Mouse (Mus musculus) kidney, postnatal 14 days (tissue): Measurements from ENCODE around the gene Emilin1.

Experiments used
- DNase-seq: peaks from one replicate; pipeline ENCODE4 v3.0.0; 2022; ENCODE audit warnings: mixed read lengths

Gene Emilin1

GRCm38 (mm10) chr5:30927945-30928529 is 14.8 kb downstream of the Emilin1 start:
- peak; percentile 33 for DNase-seq

DNA sequence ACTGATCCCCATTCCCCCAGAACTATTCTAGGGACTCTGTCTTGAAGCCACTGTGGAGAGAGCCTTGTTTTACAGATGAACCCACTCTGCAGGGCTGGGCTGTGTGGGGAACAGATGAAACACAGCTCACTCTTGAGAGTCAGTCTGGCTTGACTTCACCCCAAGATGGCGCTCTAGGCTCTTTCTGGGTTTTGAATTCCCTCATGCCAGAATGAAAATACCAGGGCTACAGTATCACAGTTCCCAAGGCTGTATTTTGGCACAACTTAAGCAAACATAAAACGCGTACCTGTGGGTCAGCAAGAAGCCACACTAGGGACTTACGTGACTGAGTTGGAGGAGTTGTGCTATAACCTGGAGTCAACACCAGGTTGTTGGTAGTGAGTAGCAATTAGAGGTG is 16.9 kb downstream of the Emilin1 start:
- peak; percentile 79 for DNase-seq

- no peak for DNase-seq
Measured at GRCm38 (mm10) chr5:30930846-30931245, 17.6 kb downstream of the Emilin1 start.

- no peak for DNase-seq
Measured at GRCm38 (mm10) chr5:30931378-30931777, 18.2 kb downstream of the Emilin1 start.

GRCm38 (mm10) chr5:30933705-30934104 is 20.5 kb downstream of the Emilin1 start:
- DNase-seq: no peak

GRCm38 (mm10) chr5:30934725-30935461 is 21.7 kb downstream of the Emilin1 start:
- DNase-seq: no peak

- DNase-seq: no peak
Measured at GRCm38 (mm10) chr5:30943004-30943403, 29.8 kb downstream of the Emilin1 start.

DNA sequence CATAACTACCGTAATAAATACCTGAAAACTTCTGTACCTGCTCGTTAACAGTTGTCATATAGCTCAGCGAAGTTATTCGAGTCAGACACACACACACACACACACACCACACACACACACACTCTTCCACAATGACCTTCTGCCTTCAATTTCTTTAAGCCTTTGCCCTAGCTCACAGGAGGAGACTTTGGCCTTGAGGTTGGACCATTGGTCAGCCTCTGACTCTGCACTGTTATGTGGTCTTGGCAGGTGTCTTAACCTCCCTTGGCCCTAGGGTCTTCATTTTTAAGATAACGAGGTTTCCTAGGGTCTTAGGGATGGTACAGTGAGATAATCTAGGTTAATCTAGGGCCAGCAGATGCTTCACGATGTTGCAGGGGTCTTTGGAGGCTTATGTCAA is 31.1 kb downstream of the Emilin1 start:
- no peak for DNase-seq

- DNase-seq: peak; percentile 83
Measured at GRCm38 (mm10) chr5:30944956-30945781, 32.0 kb downstream of the Emilin1 start, which contains the start of gene Cgref1. TSS of gene Cgref1 (minus strand) at chr5:30945591.

DNA sequence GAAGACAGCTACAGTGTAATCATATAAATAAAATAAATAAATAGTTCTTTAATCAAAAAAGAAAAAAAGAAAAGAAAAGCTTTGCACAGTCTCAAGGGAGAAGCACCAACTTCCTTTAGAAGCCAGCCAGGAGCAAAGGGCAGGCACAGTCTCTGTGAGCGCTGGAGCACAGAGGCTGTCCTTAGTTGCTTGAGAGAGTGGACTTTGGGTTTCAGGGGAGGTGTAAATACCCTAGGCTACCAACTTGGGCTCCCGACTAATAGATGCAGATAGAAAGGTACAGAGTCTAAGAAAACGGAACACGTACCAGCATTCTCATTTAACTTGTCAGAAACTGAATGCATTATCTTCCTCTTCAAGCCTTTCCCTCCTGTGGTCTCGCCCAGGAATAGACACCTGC is 35.4 kb downstream of the Emilin1 start:
- peak; percentile 67 for DNase-seq

DNA sequence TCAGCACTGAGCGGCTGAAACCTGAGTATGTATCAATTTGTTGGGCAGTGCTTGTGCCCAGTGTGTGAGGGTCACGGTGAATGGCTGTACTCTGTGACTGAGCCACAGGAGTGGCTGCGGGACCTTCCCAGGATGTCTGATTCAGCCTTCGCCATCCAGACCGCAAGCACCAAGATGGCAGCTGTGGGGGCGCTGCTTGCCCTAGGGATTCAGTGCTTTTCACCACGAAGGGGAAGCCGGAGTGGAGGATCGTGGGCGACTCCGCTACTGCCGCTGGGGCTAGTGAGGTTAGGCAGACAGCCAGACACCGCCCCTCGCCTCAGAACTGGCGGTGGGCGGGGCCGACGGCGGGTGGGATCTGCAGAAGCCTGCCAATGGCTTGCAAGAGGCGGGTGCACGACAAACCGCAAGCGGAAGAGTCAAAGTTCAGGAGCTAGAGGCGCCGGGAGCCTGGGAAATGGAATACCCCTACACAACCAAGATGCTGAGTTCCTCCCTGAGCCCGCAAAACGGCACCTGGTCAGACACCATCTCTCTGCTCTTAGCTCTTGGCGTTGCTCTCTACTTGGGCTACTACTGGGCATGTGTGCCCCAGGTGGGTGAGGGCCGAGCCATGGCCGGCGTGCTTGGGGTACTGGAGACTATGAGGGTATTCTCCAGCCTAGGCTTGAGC is 36.6 kb downstream of the Emilin1 start:
- peak; percentile 97 for DNase-seq

DNA sequence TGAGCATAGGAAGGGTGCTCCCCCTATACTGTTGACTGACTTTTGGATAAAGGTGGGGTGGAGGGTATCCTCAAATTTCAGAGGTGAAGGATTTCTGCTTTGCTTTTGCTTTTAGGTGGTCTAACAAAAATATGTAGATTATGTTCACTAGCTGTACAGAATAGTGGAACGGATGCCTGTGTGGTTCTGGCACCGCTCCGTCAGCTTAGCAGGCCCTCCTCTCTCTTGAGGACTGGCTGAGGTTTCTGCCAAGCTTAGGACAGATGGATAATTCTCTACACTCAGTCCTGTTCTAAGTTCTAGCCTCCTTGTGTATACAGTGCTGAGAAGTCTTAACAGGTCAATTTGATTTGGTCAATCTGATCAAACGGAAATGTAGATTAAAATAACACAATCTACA is 37.2 kb downstream of the Emilin1 start:
- no peak for DNase-seq

GRCm38 (mm10) chr5:30950922-30951321 is 37.7 kb downstream of the Emilin1 start:
- DNase-seq: no peak

DNA sequence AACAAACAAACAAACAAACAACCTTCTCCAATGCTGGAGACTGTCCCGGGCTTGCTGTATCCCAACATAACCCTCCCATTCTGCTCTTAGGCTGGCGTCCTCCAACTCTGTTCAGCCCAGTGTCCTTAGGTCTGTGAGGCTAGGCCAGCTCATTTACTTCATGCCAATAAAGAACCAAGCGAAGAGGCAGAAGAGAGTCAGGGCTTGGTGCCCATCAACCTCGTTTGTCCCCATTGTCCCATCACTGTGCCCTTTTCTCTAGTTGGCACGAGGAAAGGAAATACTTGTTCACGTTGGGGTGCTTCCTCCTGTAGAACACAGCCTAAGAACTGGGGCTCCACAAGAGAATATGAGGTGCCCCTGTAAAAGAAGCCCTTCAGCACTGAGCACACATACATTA is 38.5 kb downstream of the Emilin1 start:
- DNase-seq: no peak

DNA sequence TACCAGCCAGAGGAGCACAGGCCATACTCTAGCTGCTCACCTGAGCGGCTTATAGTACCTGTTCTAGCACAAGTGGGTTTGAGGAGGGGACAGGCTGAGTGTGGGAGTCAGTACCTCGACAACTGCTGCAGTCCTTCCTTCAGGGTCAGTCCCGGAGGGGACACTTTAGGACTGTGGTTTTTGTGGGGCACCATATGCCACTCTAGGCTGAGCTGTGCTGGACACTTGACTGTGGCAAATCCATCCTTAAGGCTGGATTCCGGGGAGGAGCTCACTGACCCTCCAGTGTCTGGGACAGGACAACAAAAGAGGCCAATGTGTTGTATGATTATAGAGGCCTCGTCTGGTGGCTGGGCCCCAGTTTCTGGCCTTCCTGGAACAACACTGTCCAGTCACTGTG is 39.3 kb downstream of the Emilin1 start:
- DNase-seq: no peak

DNA sequence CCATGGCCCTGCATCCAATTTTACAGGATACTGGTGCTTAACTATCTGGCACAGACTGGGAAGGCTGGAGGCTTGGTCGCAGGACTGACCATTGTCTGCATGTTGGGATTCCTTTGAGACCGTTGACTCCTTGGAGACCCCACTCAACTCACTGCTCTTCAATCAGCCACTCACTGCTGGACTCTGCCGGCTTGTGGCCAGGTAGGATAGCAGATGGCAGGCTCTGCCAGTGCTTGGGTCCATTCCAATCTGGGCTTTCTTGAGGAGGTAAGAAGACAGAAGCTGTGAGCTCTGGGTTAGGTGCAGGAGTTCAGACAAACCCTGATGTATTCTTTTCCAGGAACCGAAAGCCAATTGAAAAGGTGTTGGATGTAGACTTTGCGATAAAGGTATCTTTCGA is 40.9 kb downstream of the Emilin1 start:
- no peak for DNase-seq

GRCm38 (mm10) chr5:30954556-30954955 is 41.4 kb downstream of the Emilin1 start:
- no peak for DNase-seq

DNA sequence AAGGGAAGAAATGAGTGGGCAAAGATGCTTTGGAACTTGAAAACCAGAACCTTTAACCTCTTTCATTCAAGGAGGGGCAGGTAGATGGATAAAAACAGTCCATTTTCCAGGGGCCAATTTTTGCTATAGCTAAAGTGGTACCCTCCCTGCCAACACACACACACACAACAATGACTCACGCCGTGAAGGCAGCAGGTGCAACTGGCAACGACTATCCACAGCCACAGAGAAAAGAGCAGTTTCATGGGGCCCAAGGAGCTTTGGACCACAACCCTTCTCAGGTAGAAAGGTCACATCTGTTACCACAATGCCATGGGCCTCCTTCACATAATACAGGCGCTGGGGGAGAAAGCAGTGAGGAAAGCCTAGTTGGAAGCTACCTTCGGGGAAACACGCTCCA is 42.5 kb downstream of the Emilin1 start:
- no peak for DNase-seq

DNA sequence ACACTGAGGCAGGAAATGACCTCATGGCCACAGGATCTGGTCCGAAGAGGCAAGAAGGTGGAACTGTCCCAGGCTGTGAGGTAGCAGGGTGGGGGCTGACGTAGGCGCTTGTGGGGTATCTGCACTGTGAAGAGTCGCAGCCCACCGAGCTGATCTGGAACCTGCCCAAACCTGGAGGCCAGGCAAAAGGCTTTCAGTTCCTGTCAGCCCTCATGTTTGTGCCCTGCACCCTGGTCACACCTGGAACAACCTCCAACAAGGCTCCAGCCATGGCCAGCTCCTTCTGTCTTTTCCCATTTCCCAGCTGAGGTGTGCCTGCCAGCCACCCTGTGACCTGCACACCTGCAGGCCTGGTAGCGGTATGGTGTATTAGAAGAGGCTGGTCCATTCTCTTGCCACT is 44.7 kb downstream of the Emilin1 start:
- DNase-seq: no peak

GRCm38 (mm10) chr5:30959198-30959854 is 46.1 kb downstream of the Emilin1 start:
- DNase-seq: peak; percentile 68

DNA sequence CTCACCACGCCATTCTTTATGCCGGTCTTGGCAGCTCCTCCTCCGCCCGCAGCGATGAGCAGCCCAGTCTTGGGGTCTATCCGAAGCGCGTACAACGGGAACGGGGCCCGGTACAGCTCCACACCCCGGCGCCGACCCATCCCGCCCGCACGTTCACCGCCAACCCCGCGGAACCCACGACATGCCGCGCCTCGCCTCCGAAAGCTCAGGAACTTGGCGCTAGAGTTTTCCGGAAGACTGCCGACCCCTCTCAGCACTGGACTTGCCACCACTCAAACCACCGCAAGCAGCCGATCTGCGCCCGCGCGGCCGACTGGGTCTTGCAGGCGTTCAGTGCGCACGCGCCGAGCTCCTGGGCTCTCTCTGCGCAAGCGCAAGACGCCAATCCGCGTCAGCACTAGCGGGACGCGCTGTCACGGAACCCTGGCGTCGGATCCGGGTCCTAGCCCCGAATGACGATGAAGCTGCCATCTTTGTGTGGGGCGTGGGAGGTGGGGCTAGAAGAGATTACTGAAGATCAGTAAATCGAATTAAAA is 46.8 kb downstream of the Emilin1 start, which contains the start of gene Preb:
Gene Preb (minus strand): TSS at position 396 of the 536 bp plus-strand sequence.
- DNase-seq: peak; percentile 100

DNA sequence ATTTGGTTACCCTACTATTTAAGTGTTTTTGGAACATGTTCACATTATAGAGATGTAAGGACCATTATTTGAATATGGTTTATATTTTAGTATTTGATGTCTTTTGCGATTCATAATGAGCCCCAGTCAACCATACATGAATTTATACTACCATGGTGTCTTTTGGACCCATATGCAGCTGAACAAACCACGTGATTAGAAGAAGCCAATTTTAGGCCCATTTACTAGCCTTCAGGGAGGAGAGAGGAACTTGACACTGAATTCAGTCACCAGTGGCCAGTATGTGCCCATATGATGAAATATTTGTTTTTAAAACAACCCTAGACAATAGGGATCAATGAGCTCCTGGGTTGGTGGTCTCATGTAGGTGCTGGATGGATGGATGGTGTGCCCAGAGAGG is 47.6 kb downstream of the Emilin1 start:
- DNase-seq: no peak
